Mouse (Mus musculus) midbrain, embryonic 13.5 days (tissue): Measurements from ENCODE around the gene Ranbp10. TPM values are rescaled to one million over a fixed set of nuclear protein-coding genes. Genes with fewer than 3 reads are reported as not detected.

Experiments
- ATAC-seq: fragments of 200-750 bp; cut with Nextera tagmentation; 2 replicates; pipeline ENCODE4 v1.8.0; 2017; ENCODE audit warnings: mild to moderate bottlenecking, moderate TSS enrichment, moderate library complexity
- H3K27ac ChIP-seq: fragments of 300-500 bp; sonication (generic); 2 replicates; pipeline ENCODE4 v1.5.1; 2015; ENCODE audit warnings: inconsistent platforms, mild to moderate bottlenecking, moderate library complexity
- H3K27me3 ChIP-seq: fragments of 300-500 bp; sonication (generic); 2 replicates; pipeline ENCODE4 v1.6.1; 2015; ENCODE audit warnings: mild to moderate bottlenecking, inconsistent platforms
- H3K36me3 ChIP-seq: fragments of 300-500 bp; sonication (generic); 2 replicates; pipeline ENCODE4 v1.6.1; 2015; ENCODE audit warnings: mild to moderate bottlenecking, inconsistent platforms
- H3K4me1 ChIP-seq: fragments of 300-500 bp; sonication (generic); replicated peaks from 2 replicates; pipeline ENCODE4 v1.6.1; 2015; ENCODE audit warnings: inconsistent platforms
- H3K4me2 ChIP-seq: fragments of 300-500 bp; sonication (generic); replicated peaks from 2 replicates; pipeline ENCODE4 v1.6.1; 2015; ENCODE audit warnings: moderate library complexity, mild to moderate bottlenecking, inconsistent platforms
- H3K4me3 ChIP-seq: fragments of 300-500 bp; sonication (generic); replicated peaks from 2 replicates; pipeline ENCODE4 v1.5.1; 2015; ENCODE audit warnings: mild to moderate bottlenecking, inconsistent platforms
- H3K9ac ChIP-seq: fragments of 300-500 bp; sonication (generic); replicated peaks from 2 replicates; pipeline ENCODE4 v1.6.1; 2015; ENCODE audit warnings: mild to moderate bottlenecking, inconsistent platforms
- H3K9me3 ChIP-seq: fragments of 300-500 bp; sonication (generic); 2 replicates; pipeline ENCODE4 v1.6.1; 2016; ENCODE audit warnings: mild to moderate bottlenecking, inconsistent platforms
- WGBS: fragments of 180-500 bp; shearing (Covaris S2); methylation state at CpG from one replicate; pipeline ENCODE4 v1.1.7; 2015; 5-methylcytosine and 5-hydroxymethylcytosine counted together
- polyA plus RNA-seq: library from polyadenylated mRNA; unstranded; fragments of >200 nt; fragmentation: Nextera tagmentation; extraction: Ambion mirVana; gene quantifications from 2 replicates; pipeline ENCODE4 v1.2.1, GENCODE M21; 2015

Ranbp10 gene
- polyA plus RNA-seq, 1 experiment from 2014 or later = 15.9 TPM

- ATAC-seq = no peak
- no peak overlapping the region for H3K4me3 ChIP-seq
- no peaks in the 10 kb centered on the region for H3K9me3 ChIP-seq
- peaks cover 95% of the 10 kb centered on the region for H3K36me3 ChIP-seq
- H3K27me3 ChIP-seq = no peaks in the 10 kb centered on the region
- 84% methylated on average over 1 of the region's 1 CpGs for WGBS
- H3K9ac ChIP-seq = no peak overlapping the region
- H3K4me1 ChIP-seq = no peaks in the 10 kb centered on the region
- H3K27ac ChIP-seq = no peak overlapping the region
- H3K4me2 ChIP-seq = no peak overlapping the region
Observed at GRCm38 (mm10) chr8:105773441-105773861, 53.7 kb downstream of the Ranbp10 start.

GRCm38 (mm10) chr8:105771398-105772175, 55.6 kb downstream of the Ranbp10 start:
- H3K27ac ChIP-seq = no peak overlapping the region
- ATAC-seq = no peak
- no peaks in the 10 kb centered on the region for H3K4me1 ChIP-seq
- peaks cover 89% of the 10 kb centered on the region for H3K36me3 ChIP-seq
- no peak overlapping the region for H3K9ac ChIP-seq
- H3K4me2 ChIP-seq = no peak overlapping the region
- 96% methylated on average over 12 of the region's 12 CpGs for WGBS
- no peaks in the 10 kb centered on the region for H3K27me3 ChIP-seq
- no peak overlapping the region for H3K4me3 ChIP-seq
- no peaks in the 10 kb centered on the region for H3K9me3 ChIP-seq

- Histone ChIP-seq H3K36me3 (peaks cover 79% of the 10 kb centered on the region), H3K9me3 (no peaks in the 10 kb centered on the region), H3K4me3 (no peak overlapping the region), H3K4me2 (no peak overlapping the region), H3K27me3 (no peaks in the 10 kb centered on the region), H3K4me1 (no peaks in the 10 kb centered on the region), H3K27ac (no peak overlapping the region), H3K9ac (no peak overlapping the region)
- ATAC-seq = peak; percentile 34; the same call in 1 of the 2 replicates
- 76% methylated on average over 1 of the region's 1 CpGs for WGBS
Observed at GRCm38 (mm10) chr8:105770609-105771008, 56.5 kb downstream of the Ranbp10 start.

- no peak overlapping the region for H3K27ac ChIP-seq
- H3K4me3 ChIP-seq = no peak overlapping the region
- no peak overlapping the region for H3K9ac ChIP-seq
- H3K9me3 ChIP-seq = no peaks in the 10 kb centered on the region
- no peak overlapping the region for H3K4me2 ChIP-seq
- no peaks in the 10 kb centered on the region for H3K27me3 ChIP-seq
- WGBS = 96% methylated on average over 5 of the region's 5 CpGs
- no peaks in the 10 kb centered on the region for H3K4me1 ChIP-seq
- ATAC-seq = no peak
- H3K36me3 ChIP-seq = peaks cover 60% of the 10 kb centered on the region
Observed at GRCm38 (mm10) chr8:105768485-105769257, 58.5 kb downstream of the Ranbp10 start.

- WGBS = 3% methylated on average over 57 of the region's 57 CpGs
- peak; percentile 98 for ATAC-seq
- H3K27ac ChIP-seq = peak within 1 kb of the TSS; percentile 96
- H3K4me3 ChIP-seq = peak within 1 kb of the TSS; percentile 93
- H3K9ac ChIP-seq = peak within 1 kb of the TSS; percentile 95
- H3K4me1 ChIP-seq = peaks cover 35% of the 10 kb centered on the region
- H3K27me3 ChIP-seq = no peaks in the 10 kb centered on the region
- no peaks in the 10 kb centered on the region for H3K36me3 ChIP-seq
- H3K4me2 ChIP-seq = peak within 1 kb of the TSS; percentile 71
- no peaks in the 10 kb centered on the region for H3K9me3 ChIP-seq
Observed at GRCm38 (mm10) chr8:105758277-105759108, 68.7 kb downstream of the Ranbp10 start, which contains the start of gene Gfod2. Gfod2 (minus strand) TSS chr8:105758664.

GRCm38 (mm10) chr8:105757796-105758276, 69.3 kb downstream of the Ranbp10 start:
- Histone ChIP-seq H3K4me1 (peaks cover 35% of the 10 kb centered on the region), H3K36me3 (no peaks in the 10 kb centered on the region), H3K9me3 (no peaks in the 10 kb centered on the region), H3K9ac (peak overlapping the region; percentile 95), H3K4me2 (peak overlapping the region; percentile 71), H3K27ac (peak overlapping the region; percentile 96), H3K4me3 (peak overlapping the region; percentile 93), H3K27me3 (no peaks in the 10 kb centered on the region)
- 2% methylated on average over 12 of the region's 12 CpGs for WGBS
- no peak; the same call in 1 of the 2 replicates for ATAC-seq

GRCm38 (mm10) chr8:105754688-105755087, 72.5 kb downstream of the Ranbp10 start:
- Histone ChIP-seq H3K27me3 (no peaks in the 10 kb centered on the region), H3K9me3 (no peaks in the 10 kb centered on the region), H3K9ac (no peak overlapping the region), H3K4me3 (no peak overlapping the region), H3K27ac (no peak overlapping the region), H3K4me2 (no peak overlapping the region), H3K4me1 (peaks cover 59% of the 10 kb centered on the region), H3K36me3 (no peaks in the 10 kb centered on the region)
- WGBS = 87% methylated on average over 2 of the region's 2 CpGs
- ATAC-seq = no peak

- no peaks in the 10 kb centered on the region for H3K27me3 ChIP-seq
- no peak overlapping the region for H3K27ac ChIP-seq
- H3K9ac ChIP-seq = no peak overlapping the region
- no peak overlapping the region for H3K4me3 ChIP-seq
- H3K36me3 ChIP-seq = no peaks in the 10 kb centered on the region
- no peak overlapping the region for H3K4me2 ChIP-seq
- H3K4me1 ChIP-seq = peaks cover 58% of the 10 kb centered on the region
- no peaks in the 10 kb centered on the region for H3K9me3 ChIP-seq
- no peak for ATAC-seq
- WGBS = 67% methylated on average over 2 of the region's 2 CpGs
Observed at GRCm38 (mm10) chr8:105753916-105754315, 73.2 kb downstream of the Ranbp10 start.

GRCm38 (mm10) chr8:105750606-105751005, 76.5 kb downstream of the Ranbp10 start:
- H3K9ac ChIP-seq = no peak overlapping the region
- WGBS = 14% methylated on average over 11 of the region's 11 CpGs
- peaks cover 50% of the 10 kb centered on the region for H3K4me1 ChIP-seq
- no peaks in the 10 kb centered on the region for H3K27me3 ChIP-seq
- H3K36me3 ChIP-seq = 0 out of 2 replicates have a peak, but pooled peaks cover 4% of the 10 kb centered on the region
- ATAC-seq = peak; percentile 53; the same call in 1 of the 2 replicates
- H3K4me2 ChIP-seq = peak overlapping the region; percentile 31
- H3K9me3 ChIP-seq = no peaks in the 10 kb centered on the region
- 0 out of 2 replicates have a peak overlapping the region, but pooled peaks have one; percentile 11 for H3K27ac ChIP-seq
- H3K4me3 ChIP-seq = no peak overlapping the region

- Histone ChIP-seq H3K4me3 (no peak overlapping the region), H3K4me1 (peaks cover 4% of the 10 kb centered on the region), H3K4me2 (no peak overlapping the region), H3K9me3 (no peaks in the 10 kb centered on the region), H3K36me3 (0 out of 2 replicates have a peak, but pooled peaks cover 4% of the 10 kb centered on the region), H3K27me3 (no peaks in the 10 kb centered on the region), H3K27ac (no peak overlapping the region), H3K9ac (no peak overlapping the region)
- WGBS = 95% methylated on average over 4 of the region's 4 CpGs
- ATAC-seq = no peak
Observed at GRCm38 (mm10) chr8:105743301-105743700, 83.8 kb downstream of the Ranbp10 start.

GRCm38 (mm10) chr8:105739216-105739615, 87.9 kb downstream of the Ranbp10 start:
- ATAC-seq = no peak
- Histone ChIP-seq H3K4me2 (no peak overlapping the region), H3K36me3 (no peaks in the 10 kb centered on the region), H3K4me1 (no peaks in the 10 kb centered on the region), H3K27me3 (no peaks in the 10 kb centered on the region), H3K4me3 (no peak overlapping the region), H3K9ac (no peak overlapping the region), H3K9me3 (no peaks in the 10 kb centered on the region), H3K27ac (no peak overlapping the region)
- WGBS = 93% methylated on average over 5 of the region's 5 CpGs
